Mouse (Mus musculus) midbrain, embryonic 11.5 days (tissue): ENCODE results near the gene Atp6v1g2. TPM values are rescaled to one million over a fixed set of nuclear protein-coding genes. Genes with fewer than 3 reads are reported as not detected.

Experiments
- ATAC-seq: fragments of 200-750 bp; cut with Nextera tagmentation; 2 replicates; pipeline ENCODE4 v1.8.0; 2017; ENCODE audit warnings: moderate TSS enrichment, moderate library complexity; ENCODE audit not compliant: low FRiP score
- DNase-seq: peaks from one replicate; pipeline ENCODE4 v3.0.0; 2015; ENCODE audit warnings: low spot score; ENCODE audit errors: missing footprints
- H3K27ac ChIP-seq: fragments of 300-500 bp; sonication (generic); 2 replicates; pipeline ENCODE4 v1.5.1; 2014; ENCODE audit warnings: low read depth, low read length
- H3K27me3 ChIP-seq: fragments of 300-500 bp; sonication (generic); 2 replicates; pipeline ENCODE4 v1.6.1; 2014; ENCODE audit warnings: mild to moderate bottlenecking, low read length, moderate library complexity, mixed read lengths; ENCODE audit not compliant: control insufficient read depth, insufficient read depth
- H3K36me3 ChIP-seq: fragments of 300-500 bp; sonication (generic); 2 replicates; pipeline ENCODE4 v1.6.1; 2014; ENCODE audit warnings: mild to moderate bottlenecking, low read length, moderate library complexity, mixed read lengths; ENCODE audit not compliant: control insufficient read depth, insufficient read depth
- H3K4me1 ChIP-seq: fragments of 300-500 bp; sonication (generic); 2 replicates; pipeline ENCODE4 v1.6.1; 2014; ENCODE audit warnings: low read length; ENCODE audit not compliant: control insufficient read depth, insufficient read depth
- H3K4me2 ChIP-seq: fragments of 300-500 bp; sonication (generic); 2 replicates; pipeline ENCODE4 v1.6.1; 2014; ENCODE audit warnings: mild to moderate bottlenecking, moderate library complexity
- H3K4me3 ChIP-seq: fragments of 300-500 bp; sonication (generic); 2 replicates; pipeline ENCODE4 v1.5.1; 2014; ENCODE audit warnings: low read depth, low read length
- H3K9ac ChIP-seq: fragments of 300-500 bp; sonication (generic); 2 replicates; pipeline ENCODE4 v1.6.1; 2014; ENCODE audit warnings: low read length
- H3K9me3 ChIP-seq: fragments of 300-500 bp; sonication (generic); 2 replicates; pipeline ENCODE4 v1.6.1; 2016; ENCODE audit warnings: low read length; ENCODE audit not compliant: control insufficient read depth
- WGBS: fragments of 180-500 bp; shearing (Covaris S2); extraction: QIAGEN DNeasy Blood & Tissue Kit; methylation state at CpG from one replicate; pipeline ENCODE4 v1.1.7; 2014; 5-methylcytosine and 5-hydroxymethylcytosine counted together
- polyA plus RNA-seq: library from polyadenylated mRNA; unstranded; fragments of >200 nt; fragmentation: Nextera tagmentation; extraction: Ambion mirVana; gene quantifications from 2 replicates; pipeline ENCODE4 v1.2.1, GENCODE M21; 2014

Gene Atp6v1g2
- polyA plus RNA-seq, 1 experiment from 2014 or later: 17.8 TPM

- under 1% methylated on average over 63 of the region's 73 CpGs for WGBS
- Histone ChIP-seq H3K27me3 (peaks cover 2% of the 10 kb centered on the region), H3K9me3 (no peaks in the 10 kb centered on the region), H3K4me3 (peak within 1 kb of the TSS; percentile 63), H3K9ac (peak within 1 kb of the TSS; percentile 64), H3K36me3 (no peaks in the 10 kb centered on the region), H3K27ac (no peak within 1 kb of the TSS), H3K4me1 (peaks cover 4% of the 10 kb centered on the region), H3K4me2 (peak within 1 kb of the TSS; percentile 88)
- ATAC-seq: peak; percentile 89
- DNase-seq: peak; percentile 96
Measured at GRCm38 (mm10) chr17:35262664-35263522, 29.4 kb downstream of the Atp6v1g2 start, which contains the start of gene H2-D1. Gene H2-D1, plus strand, starts transcription at chr17:35262730.

- ATAC-seq (peak; percentile 43), DNase-seq (peak; percentile 96)
- Histone ChIP-seq H3K4me1 (peaks cover 4% of the 10 kb centered on the region), H3K27ac (no peak overlapping the region), H3K36me3 (no peaks in the 10 kb centered on the region), H3K9me3 (no peaks in the 10 kb centered on the region), H3K27me3 (peaks cover 2% of the 10 kb centered on the region), H3K9ac (peak overlapping the region; percentile 64), H3K4me2 (peak overlapping the region; percentile 88), H3K4me3 (peak overlapping the region; percentile 63)
- under 1% methylated on average over 30 of the region's 31 CpGs for WGBS
Measured at GRCm38 (mm10) chr17:35263523-35263883, 30.0 kb downstream of the Atp6v1g2 start.

- Histone ChIP-seq H3K9ac (no peak overlapping the region), H3K9me3 (no peaks in the 10 kb centered on the region), H3K27ac (no peak overlapping the region), H3K4me3 (no peak overlapping the region), H3K4me2 (no peak overlapping the region), H3K4me1 (peaks cover 4% of the 10 kb centered on the region), H3K36me3 (no peaks in the 10 kb centered on the region), H3K27me3 (peaks cover 2% of the 10 kb centered on the region)
- no peak for DNase-seq
- WGBS: 72% methylated on average over 1 of the region's 1 CpGs
- ATAC-seq: no peak
Measured at GRCm38 (mm10) chr17:35267399-35268086, 34.1 kb downstream of the Atp6v1g2 start.

GRCm38 (mm10) chr17:35269653-35270347, 36.3 kb downstream of the Atp6v1g2 start:
- H3K9me3 ChIP-seq: no peaks in the 10 kb centered on the region
- ATAC-seq: no peak
- no peak overlapping the region for H3K4me2 ChIP-seq
- no peak overlapping the region for H3K27ac ChIP-seq
- H3K4me1 ChIP-seq: no peaks in the 10 kb centered on the region
- H3K36me3 ChIP-seq: no peaks in the 10 kb centered on the region
- no peaks in the 10 kb centered on the region for H3K27me3 ChIP-seq
- 25% methylated on average over 3 of the region's 3 CpGs for WGBS
- H3K4me3 ChIP-seq: no peak overlapping the region
- no peak for DNase-seq
- no peak overlapping the region for H3K9ac ChIP-seq

- no peaks in the 10 kb centered on the region for H3K27me3 ChIP-seq
- ATAC-seq (no peak), DNase-seq (no peak)
- H3K9ac ChIP-seq: no peak overlapping the region
- H3K4me1 ChIP-seq: no peaks in the 10 kb centered on the region
- 70% methylated on average over 3 of the region's 3 CpGs for WGBS
- H3K9me3 ChIP-seq: no peaks in the 10 kb centered on the region
- no peak overlapping the region for H3K4me2 ChIP-seq
- no peaks in the 10 kb centered on the region for H3K36me3 ChIP-seq
- H3K27ac ChIP-seq: no peak overlapping the region
- no peak overlapping the region for H3K4me3 ChIP-seq
Measured at GRCm38 (mm10) chr17:35272249-35272648, 38.8 kb downstream of the Atp6v1g2 start.

- WGBS: 5% methylated on average over 11 of the region's 11 CpGs
- Histone ChIP-seq H3K9me3 (no peaks in the 10 kb centered on the region), H3K4me2 (no peak overlapping the region), H3K4me3 (no peak overlapping the region), H3K36me3 (no peaks in the 10 kb centered on the region), H3K9ac (no peak overlapping the region), H3K27me3 (no peaks in the 10 kb centered on the region), H3K4me1 (no peaks in the 10 kb centered on the region), H3K27ac (no peak overlapping the region)
- DNase-seq (peak; percentile 99), ATAC-seq (peak; percentile 61; the same call in 1 of the 2 replicates)
Measured at GRCm38 (mm10) chr17:35274770-35275169, 41.3 kb downstream of the Atp6v1g2 start.

GRCm38 (mm10) chr17:35276304-35276864, 42.9 kb downstream of the Atp6v1g2 start:
- Histone ChIP-seq H3K36me3 (no peaks in the 10 kb centered on the region), H3K4me3 (no peak overlapping the region), H3K9me3 (no peaks in the 10 kb centered on the region), H3K27me3 (no peaks in the 10 kb centered on the region), H3K27ac (no peak overlapping the region), H3K4me1 (no peaks in the 10 kb centered on the region), H3K4me2 (no peak overlapping the region), H3K9ac (no peak overlapping the region)
- DNase-seq: no peak
- no peak for ATAC-seq
- 26% methylated on average over 13 of the region's 13 CpGs for WGBS

- Histone ChIP-seq H3K4me2 (no peak overlapping the region), H3K36me3 (no peaks in the 10 kb centered on the region), H3K9me3 (no peaks in the 10 kb centered on the region), H3K4me3 (no peak overlapping the region), H3K27ac (no peak overlapping the region), H3K9ac (no peak overlapping the region), H3K4me1 (no peaks in the 10 kb centered on the region), H3K27me3 (no peaks in the 10 kb centered on the region)
- no peak for DNase-seq
- ATAC-seq: no peak
- WGBS: 87% methylated on average over 8 of the region's 8 CpGs
Measured at GRCm38 (mm10) chr17:35278049-35278448, 44.6 kb downstream of the Atp6v1g2 start.
